Mouse (Mus musculus): ENCODE data around the gene Rap1gap2.

Rap1gap2 gene

GRCm38 (mm10) chr11:74537352-74537751 is 73.4 kb downstream of the Rap1gap2 start:
- no peak for DNase-seq (ENCODE audit: low read depth)

GRCm38 (mm10) chr11:74536140-74536842 is 74.4 kb downstream of the Rap1gap2 start:
- DNase-seq (ENCODE audit: low read depth), result no peak

- no peak for DNase-seq (ENCODE audit: low read depth)
Observed at GRCm38 (mm10) chr11:74534380-74534779, 76.3 kb downstream of the Rap1gap2 start.

DNA sequence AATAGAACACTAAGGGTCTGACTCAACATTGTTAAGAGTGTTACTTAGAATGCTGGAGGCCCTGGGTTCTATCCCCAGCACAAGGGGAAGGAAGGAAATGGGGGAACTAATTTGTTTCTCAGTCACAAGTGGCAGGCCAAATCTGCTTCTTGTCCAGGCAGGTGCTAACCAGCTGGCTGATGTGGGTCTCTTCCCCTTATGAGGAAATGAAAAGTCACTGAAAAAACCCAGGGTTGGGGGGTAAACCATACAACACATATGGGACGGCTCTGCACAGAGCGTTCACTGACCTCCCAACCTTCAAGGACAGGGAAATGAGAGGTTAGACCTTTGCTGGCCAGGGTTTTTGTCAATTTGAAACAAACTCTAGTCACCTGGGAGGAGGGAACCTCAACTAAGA is 77.7 kb downstream of the Rap1gap2 start:
- no peak for DNase-seq (ENCODE audit: low read depth)

DNA sequence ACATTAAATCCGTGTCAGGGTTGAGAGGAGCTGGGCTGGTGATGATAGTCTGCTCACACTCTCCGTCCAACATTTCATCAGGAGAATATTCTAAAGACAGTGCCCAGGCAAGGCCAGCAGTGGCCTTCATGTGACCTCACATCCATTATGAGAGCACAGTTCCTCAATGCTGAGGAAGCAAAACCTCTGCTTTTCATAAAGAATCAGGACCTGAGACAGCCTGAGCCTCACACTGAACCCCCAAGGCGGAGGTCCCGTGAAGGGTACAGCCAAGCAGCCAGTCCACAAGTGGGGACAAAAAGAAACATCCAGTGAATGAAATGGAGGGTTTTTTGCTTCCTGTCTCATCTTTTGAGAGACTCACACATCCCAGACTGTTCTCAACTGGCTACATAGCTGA is 78.3 kb downstream of the Rap1gap2 start:
- no peak for DNase-seq (ENCODE audit: low read depth)

- no peak for DNase-seq (ENCODE audit: low read depth)
Observed at GRCm38 (mm10) chr11:74531725-74532124, 79.0 kb downstream of the Rap1gap2 start.

DNA sequence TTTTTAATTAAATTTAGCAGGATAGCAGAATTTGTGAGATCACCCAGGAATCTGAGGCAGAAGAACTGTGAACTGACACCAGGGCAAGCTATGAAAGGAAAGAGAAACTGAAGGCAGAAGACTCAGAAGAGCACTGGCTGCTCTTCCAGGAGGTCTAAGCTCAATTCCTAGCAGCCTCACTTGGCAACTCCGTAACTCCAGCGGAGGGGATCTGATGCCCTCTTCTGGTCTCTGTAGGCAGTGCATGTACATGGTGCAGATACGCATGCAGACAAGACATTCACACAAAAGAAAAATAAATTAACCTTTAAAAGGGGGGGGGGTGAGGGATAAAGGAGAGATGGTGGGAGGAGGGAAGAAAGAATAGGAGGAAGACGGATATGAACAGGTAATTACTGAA is 80.9 kb downstream of the Rap1gap2 start:
- DNase-seq (ENCODE audit: low read depth), result no peak

DNA sequence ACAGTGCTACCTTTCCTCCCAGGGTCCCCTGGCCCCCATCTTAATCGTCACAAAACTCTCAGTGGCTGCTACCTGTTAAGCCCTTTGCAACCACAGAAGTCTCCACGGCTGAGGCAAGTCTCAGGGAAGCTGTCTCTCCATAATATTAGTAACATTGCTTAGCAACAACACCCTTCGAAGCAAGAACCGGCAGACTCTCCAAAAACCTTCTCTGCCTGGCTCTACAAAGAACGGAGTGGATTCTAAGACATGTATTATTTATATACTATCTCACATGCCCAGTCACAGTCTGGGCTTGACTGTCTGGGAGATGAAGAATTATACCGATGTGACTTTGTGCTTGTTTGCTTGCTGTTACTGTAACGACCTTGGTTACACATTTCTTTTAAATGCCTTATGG is 83.2 kb downstream of the Rap1gap2 start:
- no peak for DNase-seq (ENCODE audit: low read depth)

- DNase-seq (ENCODE audit: low read depth), result no peak
Observed at GRCm38 (mm10) chr11:74526180-74527158, 84.2 kb downstream of the Rap1gap2 start.

DNA sequence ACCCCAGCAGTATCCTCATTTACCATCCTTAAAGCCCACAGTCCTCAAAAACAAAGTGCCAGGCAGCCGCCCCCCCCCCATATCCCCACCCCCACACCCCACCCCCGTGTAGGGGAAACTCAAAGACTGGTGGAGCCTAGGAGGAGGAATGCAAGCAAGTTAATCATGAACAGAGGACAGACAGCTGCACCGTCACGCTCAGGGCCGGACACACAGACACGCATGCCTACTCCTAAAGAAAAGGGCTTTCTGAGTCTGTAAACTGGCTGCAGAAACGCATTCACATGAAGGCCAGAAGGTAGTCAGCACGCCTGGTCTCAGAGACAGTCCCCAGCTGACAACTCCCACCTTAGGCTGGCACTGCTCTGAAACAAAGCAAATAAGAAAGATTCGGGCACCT is 85.1 kb downstream of the Rap1gap2 start:
- DNase-seq (ENCODE audit: low read depth), result no peak

- no peak for DNase-seq (ENCODE audit: low read depth)
Observed at GRCm38 (mm10) chr11:74525205-74525604, 85.5 kb downstream of the Rap1gap2 start.

DNA sequence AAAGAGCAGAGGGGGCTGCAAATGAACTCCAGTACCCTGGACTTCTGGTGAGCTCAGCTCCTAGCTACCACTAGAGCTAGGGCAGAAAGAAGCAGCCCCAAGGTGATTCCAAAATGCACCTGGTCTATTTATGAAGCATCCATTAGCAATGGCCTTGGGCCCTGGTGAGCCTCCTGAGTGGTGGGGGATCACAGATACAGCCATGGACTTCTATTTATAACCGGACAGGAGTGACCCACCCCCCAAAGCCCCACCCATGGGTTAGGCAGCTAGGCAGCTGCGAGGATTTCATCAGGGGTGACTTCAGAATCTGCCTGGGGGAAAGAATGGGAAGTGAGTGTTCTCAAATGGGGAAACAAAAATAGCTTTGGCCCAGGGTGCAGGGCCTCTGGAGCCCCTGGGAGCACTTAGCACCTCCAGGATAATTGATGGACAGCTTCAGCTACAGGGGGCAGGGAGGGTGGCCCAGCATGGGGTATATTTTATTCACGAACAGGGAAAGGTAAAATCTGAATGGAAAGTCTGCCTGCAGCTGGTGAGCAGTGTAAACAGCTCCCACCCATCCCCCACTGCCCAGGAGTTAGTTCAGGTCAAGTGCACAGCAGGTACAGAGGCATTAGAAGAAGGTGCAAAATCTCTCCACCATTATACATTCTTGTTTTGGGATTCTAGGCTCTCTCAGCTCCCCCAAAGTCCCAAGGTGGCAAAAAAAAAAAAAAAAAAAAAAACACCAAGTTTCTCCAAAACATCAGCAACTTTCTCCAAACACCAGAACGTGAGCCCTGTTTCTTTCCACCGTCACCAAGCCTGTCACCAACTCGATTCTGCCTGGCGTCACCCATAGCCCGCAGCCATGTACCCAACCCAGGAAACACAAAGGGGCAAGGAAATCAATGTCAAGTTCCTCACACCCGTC is 86.4 kb downstream of the Rap1gap2 start:
- DNase-seq (ENCODE audit: low read depth), result no peak

DNA sequence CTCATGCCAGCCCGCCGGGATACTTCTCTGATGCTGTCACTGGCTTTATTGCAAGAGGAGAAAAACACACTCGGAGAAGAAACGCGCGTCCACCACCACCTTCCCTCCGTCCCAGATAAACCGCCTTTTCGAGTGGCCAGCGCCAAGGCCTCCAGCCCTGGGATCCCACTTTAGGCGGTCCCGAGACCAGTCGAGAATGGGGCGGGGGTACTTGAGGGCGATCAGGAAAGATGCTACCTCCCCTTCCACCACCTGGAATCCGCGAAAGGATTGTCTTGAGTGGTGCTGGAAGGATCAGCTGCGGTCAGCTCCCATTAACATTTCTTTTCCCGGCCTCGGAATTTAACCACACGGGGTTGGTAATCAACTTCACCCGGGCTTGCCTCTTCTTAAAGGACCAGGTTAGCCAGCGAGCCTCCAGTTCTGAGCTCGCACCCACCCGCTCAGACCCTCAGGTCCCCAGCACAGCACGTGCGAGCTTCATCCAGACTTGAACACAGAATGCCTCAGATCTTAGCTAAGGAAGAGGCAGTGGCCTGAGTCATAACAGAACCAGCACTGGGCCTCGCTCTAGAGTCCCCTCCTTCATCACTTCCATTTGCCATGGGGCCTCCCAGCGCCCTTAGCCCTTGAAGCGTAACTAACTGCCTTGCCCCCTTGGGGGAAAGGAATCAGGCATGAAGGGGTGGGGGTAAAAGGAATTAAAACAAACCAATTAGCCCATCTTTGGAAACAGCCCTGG is 87.3 kb downstream of the Rap1gap2 start:
- DNase-seq (ENCODE audit: low read depth), result no peak

DNA sequence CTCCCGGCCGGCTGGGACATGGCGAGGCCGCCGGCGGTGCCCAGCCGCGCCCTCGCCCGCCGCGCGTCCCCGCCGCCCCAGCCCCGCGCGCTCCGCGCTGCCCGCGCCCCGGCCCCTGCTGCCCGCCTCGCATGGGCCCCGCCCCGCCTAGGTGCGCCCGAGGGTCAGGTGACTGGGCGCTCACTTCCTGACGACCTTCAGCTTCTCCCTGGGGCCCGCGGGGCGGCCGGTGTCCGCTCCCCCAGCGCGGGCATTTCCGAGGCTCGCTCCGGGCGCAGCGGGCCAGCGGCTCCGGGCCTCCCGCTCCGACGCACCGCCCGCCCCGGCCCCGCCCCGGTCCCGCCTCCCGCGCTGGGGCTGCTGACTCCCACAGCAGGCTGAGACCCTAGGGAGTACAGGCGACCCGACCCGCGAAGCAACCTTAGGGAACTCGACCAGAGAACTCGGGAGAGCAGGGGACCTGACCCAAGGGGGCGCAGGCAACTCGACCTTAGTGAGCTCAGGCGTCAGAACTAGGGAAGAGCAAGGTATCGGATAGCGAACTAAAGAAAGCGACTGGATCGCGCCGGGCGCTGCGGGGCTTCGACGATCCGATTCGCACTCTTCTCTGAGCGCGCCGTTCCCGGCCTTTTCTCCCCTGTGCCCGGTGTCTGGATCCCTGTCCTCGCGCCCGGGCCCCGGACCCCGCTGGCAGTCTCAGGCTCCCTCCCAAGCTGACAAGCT is 88.1 kb downstream of the Rap1gap2 start:
- DNase-seq (ENCODE audit: low read depth), result no peak

DNA sequence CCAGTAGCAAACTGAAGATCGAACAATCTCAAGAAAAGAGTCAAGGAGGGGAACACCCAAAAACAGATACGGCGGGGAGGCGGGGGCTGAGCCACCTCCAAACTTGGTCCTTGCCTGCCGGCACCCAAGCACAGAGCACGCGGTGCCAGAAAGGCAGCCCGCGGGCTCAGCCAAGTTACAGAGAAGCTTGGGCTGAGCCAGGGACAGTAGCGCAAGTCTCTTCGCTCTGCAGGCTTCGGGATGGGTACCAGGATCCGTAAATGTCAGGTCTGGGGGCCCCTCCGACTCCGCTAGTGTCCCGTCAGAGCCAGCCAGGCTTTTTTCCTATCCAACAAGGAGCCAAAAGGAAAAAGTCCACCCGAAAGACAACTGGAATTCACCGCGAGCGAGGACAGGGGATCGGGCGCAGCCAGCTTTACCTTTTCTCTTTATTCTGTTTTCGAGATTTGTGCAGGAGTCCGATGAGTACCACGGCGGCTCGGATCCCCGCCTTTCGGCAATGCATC is 88.7 kb downstream of the Rap1gap2 start:
- DNase-seq (ENCODE audit: low read depth), result no peak

DNA sequence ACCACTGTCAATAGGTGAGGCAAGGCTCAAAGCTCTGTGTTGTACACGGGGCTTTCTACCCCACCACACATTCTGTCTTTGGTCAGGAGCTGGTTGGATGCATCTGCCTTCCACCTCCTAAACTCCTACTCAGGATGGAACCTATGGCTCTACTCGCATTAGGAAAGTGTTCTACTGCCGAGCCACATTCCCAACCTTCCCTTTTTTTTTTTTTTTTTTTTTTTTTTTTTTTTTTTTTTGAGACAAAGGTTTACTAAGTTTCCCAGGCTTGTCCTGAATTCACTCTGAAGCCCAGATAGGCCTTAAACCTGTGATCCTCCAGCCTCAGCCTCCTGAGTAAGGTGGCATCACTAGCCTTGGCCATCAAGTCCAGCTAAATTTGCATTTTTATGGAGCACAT is 90.5 kb downstream of the Rap1gap2 start:
- no peak for DNase-seq (ENCODE audit: low read depth)

DNA sequence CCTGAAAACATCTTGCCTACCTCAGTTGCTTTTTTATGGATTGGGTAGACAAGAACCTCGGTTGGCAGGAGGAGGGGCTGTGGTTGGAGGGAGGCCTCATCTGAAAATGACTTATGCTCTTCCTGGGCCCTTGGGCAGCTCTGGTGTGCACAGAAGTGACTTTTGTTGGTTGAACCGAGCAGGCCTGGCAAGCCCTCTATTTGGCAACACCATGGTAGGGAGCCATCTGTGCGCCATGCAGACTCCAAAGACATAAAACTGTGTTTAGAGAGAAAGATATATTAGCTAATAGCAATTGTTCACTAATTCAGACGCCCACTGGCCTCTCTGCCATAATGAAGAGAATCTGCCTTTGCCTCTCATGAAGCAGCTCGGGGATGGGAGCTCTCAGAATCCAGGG is 94.6 kb downstream of the Rap1gap2 start:
- no peak for DNase-seq (ENCODE audit: low read depth)

DNA sequence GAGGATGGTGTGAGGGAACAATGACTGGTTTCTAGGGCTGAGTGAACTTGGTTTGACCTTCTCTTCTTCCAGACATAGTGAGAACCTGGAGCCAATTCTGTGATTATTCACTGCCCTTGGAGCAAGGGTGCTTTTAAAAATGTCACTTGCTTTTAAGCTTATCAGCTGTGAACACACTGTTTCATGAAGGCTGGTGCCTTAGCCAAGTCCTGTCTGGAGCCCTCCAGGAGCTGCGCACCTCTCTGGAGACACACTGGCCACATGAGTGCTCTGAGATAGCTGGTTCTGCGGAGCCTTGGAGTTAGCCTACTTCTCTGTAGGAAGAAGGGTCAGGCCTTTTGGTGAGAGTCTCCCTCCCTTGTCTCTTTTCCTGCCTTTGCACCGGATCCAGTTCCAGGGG is 95.7 kb downstream of the Rap1gap2 start:
- no peak for DNase-seq (ENCODE audit: low read depth)

- no peak for DNase-seq (ENCODE audit: low read depth)
Observed at GRCm38 (mm10) chr11:74512595-74512994, 98.1 kb downstream of the Rap1gap2 start.

DNA sequence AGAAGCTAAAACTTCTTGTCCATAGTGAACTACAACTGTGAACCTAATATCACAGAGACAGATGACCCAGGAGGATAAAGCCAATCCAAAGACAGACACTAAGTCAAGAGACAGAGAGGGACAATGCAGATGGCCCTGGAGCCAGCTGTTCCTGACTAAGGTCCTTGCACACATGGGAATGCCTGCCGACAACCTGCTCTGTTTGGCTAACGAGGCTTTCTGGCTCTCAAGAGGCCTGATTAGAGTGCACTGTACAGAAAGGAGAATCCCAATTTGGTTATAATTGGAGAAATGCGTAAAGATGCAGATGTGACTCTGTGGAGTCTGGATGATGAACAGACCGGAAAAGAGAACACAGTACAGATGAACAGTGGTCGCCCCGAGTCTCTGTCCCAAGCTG is 104.4 kb downstream of the Rap1gap2 start:
- no peak for DNase-seq (ENCODE audit: low read depth)

GRCm38 (mm10) chr11:74502485-74502884 is 108.2 kb downstream of the Rap1gap2 start:
- DNase-seq (ENCODE audit: low read depth), result no peak

Measured in c-Kit-positive CD71-positive TER-119-negative erythroid progenitor cells, embryonic 14.5 days (primary cell).